Mouse (Mus musculus) left cerebral cortex, adult 11 months (tissue): ENCODE measurements around the gene Gm13128.
"Not testable (repeated sequence)": the region's sequence is repeated elsewhere in the genome, so short reads cannot be mapped to it uniquely, and the experiment has no call there.

Source experiments
- DNase-seq: peaks from one replicate; pipeline ENCODE4 v3.0.0; 2022; ENCODE audit warnings: low spot score

The Gm13128 gene

GRCm38 (mm10) chr4:144329949-144330348 lies at the start of gene Gm13128:
Gene Gm13128 (plus strand): TSS chr4:144330249.
- not testable (repeated sequence) for DNase-seq

GRCm38 (mm10) chr4:144280388-144280787 lies 49.7 kb upstream of the Gm13128 start, which contains the start of gene Pramel5:
Gene Pramel5 (minus strand): TSS chr4:144280488.
- DNase-seq, result not testable (repeated sequence)

GRCm38 (mm10) chr4:144299414-144299813 lies 30.6 kb upstream of the Gm13128 start:
- DNase-seq, result not testable (repeated sequence)

GRCm38 (mm10) chr4:144312666-144313460 lies 17.2 kb upstream of the Gm13128 start:
- not testable (repeated sequence) for DNase-seq

GRCm38 (mm10) chr4:144335856-144336255 lies 5.8 kb downstream of the Gm13128 start:
- not testable (repeated sequence) for DNase-seq

GRCm38 (mm10) chr4:144357642-144358041 lies 27.6 kb downstream of the Gm13128 start, which contains the start of gene Gm13119:
Gene Gm13119 (plus strand): TSS chr4:144357942.
- not testable (repeated sequence) for DNase-seq

GRCm38 (mm10) chr4:144377911-144378310 lies 47.9 kb downstream of the Gm13128 start, which contains the start of gene Pramef20:
Gene Pramef20 (minus strand): TSS chr4:144377933.
- DNase-seq, result no peak
